Mouse (Mus musculus) central nervous system, embryonic 14 days (tissue): Measurements from ENCODE around the gene Sdr16c6. TPM values are rescaled to one million over a fixed set of nuclear protein-coding genes. Genes with fewer than 3 reads are reported as not detected.

ENCODE experiments used
- polyA plus RNA-seq: library from polyadenylated mRNA; depleted of rRNA; stranded (reverse); fragments of >200 nt; gene quantifications from 2 replicates; pipeline ENCODE4 v1.2.3, GENCODE M21; 2012; rRNA removed

The Sdr16c6 gene
- polyA plus RNA-seq, result 0.14 TPM in 1 of 2 replicates, not detected in the other

DNA sequence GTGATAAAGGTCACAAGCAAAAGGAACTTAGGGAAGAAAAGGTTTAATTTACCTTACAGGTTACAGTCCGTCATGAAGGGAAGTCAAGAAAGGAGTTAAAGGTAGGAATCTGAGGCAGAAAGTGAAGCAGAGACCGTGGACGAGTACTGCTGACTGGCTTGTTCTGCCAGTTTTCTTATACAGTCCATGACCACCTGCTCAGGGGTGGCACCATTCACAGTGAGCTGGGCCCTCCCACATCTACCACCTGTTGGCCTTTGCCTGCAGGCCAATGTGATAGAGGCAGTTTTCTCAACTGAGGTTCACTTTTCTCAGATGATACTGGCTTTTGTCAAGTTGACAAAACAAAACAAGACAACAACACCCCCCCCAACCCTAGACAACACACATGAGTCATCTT, at the start of gene Sdr16c6:
Gene Sdr16c6, minus strand, starts transcription at position 151 of the 400 bp plus-strand sequence.

Other genes starting within 250 kb of the Sdr16c6 start
- gene Gm11808, start 103.9 kb downstream of the Sdr16c6 start, polyA plus RNA-seq, result 559 and 567 TPM in 2 replicates